Mouse (Mus musculus) lung, postnatal 0 days (tissue): ENCODE measurements around the gene Gp9. TPM values are rescaled to one million over a fixed set of nuclear protein-coding genes. Genes with fewer than 3 reads are reported as not detected.

Source experiments
- ATAC-seq: fragments of 200-750 bp; cut with Nextera tagmentation; 2 replicates; pipeline ENCODE4 v1.8.0; 2017; ENCODE audit warnings: moderate library complexity
- DNase-seq: peaks from one replicate; pipeline ENCODE4 v3.0.0-alpha.2; 2016; ENCODE audit warnings: low spot score
- H3K27ac ChIP-seq: fragments of 300-500 bp; sonication (generic); 2 replicates; pipeline ENCODE4 v1.5.1; 2014; ENCODE audit warnings: antibody characterized with exemption, mild to moderate bottlenecking, low read length, mixed read lengths
- H3K27me3 ChIP-seq: fragments of 300-500 bp; sonication (generic); replicated peaks from 2 replicates; pipeline ENCODE4 v1.6.1; 2014; ENCODE audit warnings: low read length, mixed read lengths; ENCODE audit not compliant: insufficient read depth
- H3K36me3 ChIP-seq: fragments of 300-500 bp; sonication (generic); 2 replicates; pipeline ENCODE4 v1.6.1; 2014; ENCODE audit warnings: low read length, mixed read lengths; ENCODE audit not compliant: insufficient read depth
- H3K4me1 ChIP-seq: fragments of 300-500 bp; sonication (generic); 2 replicates; pipeline ENCODE4 v1.6.1; 2014; ENCODE audit warnings: antibody characterized with exemption, low read depth, low read length, mixed read lengths; ENCODE audit not compliant: insufficient read depth
- H3K4me2 ChIP-seq: fragments of 300-500 bp; sonication (generic); replicated peaks from 2 replicates; pipeline ENCODE4 v1.6.1; 2014; ENCODE audit warnings: low read depth, mild to moderate bottlenecking, low read length, moderate library complexity, mixed read lengths
- H3K4me3 ChIP-seq: fragments of 300-500 bp; sonication (generic); 2 replicates; pipeline ENCODE4 v1.5.1; 2014; ENCODE audit warnings: low read depth, low read length
- H3K9ac ChIP-seq: fragments of 300-500 bp; sonication (generic); replicated peaks from 2 replicates; pipeline ENCODE4 v1.6.1; 2014; ENCODE audit warnings: low read depth, mild to moderate bottlenecking
- H3K9me3 ChIP-seq: fragments of 300-500 bp; sonication (generic); 2 replicates; pipeline ENCODE4 v1.6.1; 2016; ENCODE audit warnings: low read length, mixed read lengths
- CTCF ChIP-seq: IDR thresholded peaks from 2 replicates; pipeline ENCODE4 v1.5.1; 2016; ENCODE audit warnings: antibody characterized with exemption, mild to moderate bottlenecking
- EP300 ChIP-seq: IDR thresholded peaks from 2 replicates; pipeline ENCODE4 v1.6.1; 2016; ENCODE audit warnings: antibody characterized with exemption, mild to moderate bottlenecking, control low read depth
- WGBS: fragments of 180-500 bp; shearing (Covaris S2); extraction: QIAGEN DNeasy Blood & Tissue Kit; methylation state at CpG from one replicate; pipeline ENCODE4 v1.1.7; 2014; 5-methylcytosine and 5-hydroxymethylcytosine counted together
- polyA plus RNA-seq: library from polyadenylated mRNA; unstranded; fragments of >200 nt; fragmentation: Nextera tagmentation; extraction: Ambion mirVana; gene quantifications from 2 replicates; pipeline ENCODE4 v1.2.1, GENCODE M21; 2015

Gene Gp9
- polyA plus RNA-seq, 1 experiment from 2014 or later = 8.3 TPM

GRCm38 (mm10) chr6:87770626-87771025, 7.2 kb upstream of the Gp9 start:
- Histone ChIP-seq H3K4me1 (no peaks in the 10 kb centered on the region), H3K9me3 (no peaks in the 10 kb centered on the region), H3K9ac (no peak overlapping the region), H3K4me3 (no peak overlapping the region), H3K27me3 (no peaks in the 10 kb centered on the region), H3K4me2 (no peak overlapping the region), H3K36me3 (no peaks in the 10 kb centered on the region), H3K27ac (no peak overlapping the region)
- DNase-seq (peak; percentile 60), ATAC-seq (peak; percentile 55)
- whole genome bisulfite sequencing = 42% methylated on average over 8 of the region's 8 CpGs
- TF ChIP-seq EP300 (no peak), CTCF (peak; percentile 71)

- Histone ChIP-seq H3K27ac (no peak overlapping the region), H3K36me3 (no peaks in the 10 kb centered on the region), H3K9ac (no peak overlapping the region), H3K4me2 (no peak overlapping the region), H3K4me1 (no peaks in the 10 kb centered on the region), H3K27me3 (no peaks in the 10 kb centered on the region), H3K4me3 (no peak overlapping the region), H3K9me3 (no peaks in the 10 kb centered on the region)
- ATAC-seq = no peak
- TF ChIP-seq CTCF (no peak), EP300 (no peak)
- 20% methylated on average over 1 of the region's 1 CpGs for WGBS
- no peak for DNase-seq
Measured at GRCm38 (mm10) chr6:87774466-87774865, 3.4 kb upstream of the Gp9 start.

GRCm38 (mm10) chr6:87774909-87775308, 3.0 kb upstream of the Gp9 start:
- TF ChIP-seq CTCF (no peak), EP300 (no peak)
- Histone ChIP-seq H3K9ac (no peak overlapping the region), H3K4me1 (no peaks in the 10 kb centered on the region), H3K36me3 (no peaks in the 10 kb centered on the region), H3K4me2 (no peak overlapping the region), H3K27ac (no peak overlapping the region), H3K27me3 (no peaks in the 10 kb centered on the region), H3K9me3 (no peaks in the 10 kb centered on the region), H3K4me3 (no peak overlapping the region)
- no peak for ATAC-seq
- DNase-seq = no peak
- WGBS = 72% methylated on average over 9 of the region's 9 CpGs

- Histone ChIP-seq H3K36me3 (no peaks in the 10 kb centered on the region), H3K27me3 (no peaks in the 10 kb centered on the region), H3K9me3 (no peaks in the 10 kb centered on the region), H3K4me3 (no peak overlapping the region), H3K4me1 (no peaks in the 10 kb centered on the region), H3K4me2 (no peak overlapping the region), H3K27ac (no peak overlapping the region), H3K9ac (no peak overlapping the region)
- no peak for ATAC-seq
- WGBS = 48% methylated on average over 3 of the region's 3 CpGs
- DNase-seq = no peak
- TF ChIP-seq EP300 (no peak), CTCF (no peak)
Measured at GRCm38 (mm10) chr6:87775588-87776245, 2.2 kb upstream of the Gp9 start.

- H3K4me1 ChIP-seq = no peaks in the 10 kb centered on the region
- WGBS = 67% methylated on average over 1 of the region's 1 CpGs
- no peaks in the 10 kb centered on the region for H3K27me3 ChIP-seq
- H3K4me2 ChIP-seq = no peak overlapping the region
- TF ChIP-seq CTCF (no peak), EP300 (no peak)
- DNase-seq (no peak), ATAC-seq (no peak)
- no peaks in the 10 kb centered on the region for H3K36me3 ChIP-seq
- no peaks in the 10 kb centered on the region for H3K9me3 ChIP-seq
- no peak overlapping the region for H3K27ac ChIP-seq
- H3K4me3 ChIP-seq = no peak overlapping the region
- no peak overlapping the region for H3K9ac ChIP-seq
Measured at GRCm38 (mm10) chr6:87776663-87777062, 1.2 kb upstream of the Gp9 start.

- no peak overlapping the region for H3K4me2 ChIP-seq
- H3K9ac ChIP-seq = no peak overlapping the region
- no peak overlapping the region for H3K4me3 ChIP-seq
- 55% methylated on average over 11 of the region's 11 CpGs for WGBS
- TF ChIP-seq EP300 = no peak
- no peak for TF ChIP-seq CTCF
- H3K9me3 ChIP-seq = no peaks in the 10 kb centered on the region
- DNase-seq (peak; percentile 16), ATAC-seq (peak; percentile 28)
- H3K27ac ChIP-seq = no peak overlapping the region
- H3K27me3 ChIP-seq = no peaks in the 10 kb centered on the region
- no peaks in the 10 kb centered on the region for H3K36me3 ChIP-seq
- no peaks in the 10 kb centered on the region for H3K4me1 ChIP-seq
Measured at GRCm38 (mm10) chr6:87778294-87779173, 662 bp downstream of the Gp9 start.
